Mouse (Mus musculus): ENCODE results near the gene Ddx54.

Ddx54 gene

GRCm38 (mm10) chr5:120612442-120612821 lies at the start of gene Ddx54, which contains the start of gene Rita1:
TSS of gene Ddx54 (plus strand) at chr5:120612739.
TSS of gene Rita1 (minus strand) at chr5:120612589.
- peak; percentile 97 to 98 for DNase-seq (ENCODE audit: low spot score in 2 of 2)

GRCm38 (mm10) chr5:120562956-120563913 lies 49.3 kb upstream of the Ddx54 start:
- DNase-seq (ENCODE audit: low spot score in 2 of 2): no peak

GRCm38 (mm10) chr5:120563914-120564311 lies 48.6 kb upstream of the Ddx54 start:
- no peak for DNase-seq (ENCODE audit: low spot score in 2 of 2)

GRCm38 (mm10) chr5:120565171-120565905 lies 47.2 kb upstream of the Ddx54 start:
- DNase-seq (ENCODE audit: low spot score in 2 of 2): no peak

- peak in 1 of 2 experiments; percentile 43 for DNase-seq (ENCODE audit: low spot score in 2 of 2)
Observed at GRCm38 (mm10) chr5:120566101-120566500, 46.4 kb upstream of the Ddx54 start.

GRCm38 (mm10) chr5:120566681-120567252 lies 45.8 kb upstream of the Ddx54 start:
- no peak for DNase-seq (ENCODE audit: low spot score in 2 of 2)

GRCm38 (mm10) chr5:120567253-120567701 lies 45.3 kb upstream of the Ddx54 start:
- DNase-seq (ENCODE audit: low spot score in 2 of 2): peak in 1 of 2 experiments; percentile 43

GRCm38 (mm10) chr5:120567761-120568211 lies 44.8 kb upstream of the Ddx54 start:
- no peak for DNase-seq (ENCODE audit: low spot score in 2 of 2)

GRCm38 (mm10) chr5:120568336-120568768 lies 44.2 kb upstream of the Ddx54 start:
- DNase-seq (ENCODE audit: low spot score in 2 of 2): no peak

- DNase-seq (ENCODE audit: low spot score in 2 of 2): no peak
Observed at GRCm38 (mm10) chr5:120568964-120569363, 43.6 kb upstream of the Ddx54 start.

- no peak for DNase-seq (ENCODE audit: low spot score in 2 of 2)
Observed at GRCm38 (mm10) chr5:120569791-120570190, 42.7 kb upstream of the Ddx54 start.

- DNase-seq (ENCODE audit: low spot score in 2 of 2): no peak
Observed at GRCm38 (mm10) chr5:120570289-120570897, 42.1 kb upstream of the Ddx54 start.

- DNase-seq (ENCODE audit: low spot score in 2 of 2): no peak
Observed at GRCm38 (mm10) chr5:120571056-120571740, 41.3 kb upstream of the Ddx54 start.

GRCm38 (mm10) chr5:120574469-120575063 lies 38.0 kb upstream of the Ddx54 start:
- DNase-seq (ENCODE audit: low spot score in 2 of 2): no peak

GRCm38 (mm10) chr5:120576781-120577301 lies 35.7 kb upstream of the Ddx54 start:
- no peak for DNase-seq (ENCODE audit: low spot score in 2 of 2)

GRCm38 (mm10) chr5:120577935-120578441 lies 34.6 kb upstream of the Ddx54 start:
- DNase-seq (ENCODE audit: low spot score in 2 of 2): no peak

GRCm38 (mm10) chr5:120578504-120579081 lies 33.9 kb upstream of the Ddx54 start:
- no peak for DNase-seq (ENCODE audit: low spot score in 2 of 2)

GRCm38 (mm10) chr5:120579211-120579897 lies 33.2 kb upstream of the Ddx54 start:
- DNase-seq (ENCODE audit: low spot score in 2 of 2): no peak

Data from right cerebral cortex, postnatal 36 days (tissue).